Mouse (Mus musculus) embryo, embryonic 11.5 days (tissue): ENCODE measurements around the gene Tbc1d17.

Source experiments
- DNase-seq: peaks from one replicate; pipeline ENCODE4 v3.0.0-alpha.2; 2012; ENCODE audit warnings: low read depth, low spot score

The Tbc1d17 gene

DNA sequence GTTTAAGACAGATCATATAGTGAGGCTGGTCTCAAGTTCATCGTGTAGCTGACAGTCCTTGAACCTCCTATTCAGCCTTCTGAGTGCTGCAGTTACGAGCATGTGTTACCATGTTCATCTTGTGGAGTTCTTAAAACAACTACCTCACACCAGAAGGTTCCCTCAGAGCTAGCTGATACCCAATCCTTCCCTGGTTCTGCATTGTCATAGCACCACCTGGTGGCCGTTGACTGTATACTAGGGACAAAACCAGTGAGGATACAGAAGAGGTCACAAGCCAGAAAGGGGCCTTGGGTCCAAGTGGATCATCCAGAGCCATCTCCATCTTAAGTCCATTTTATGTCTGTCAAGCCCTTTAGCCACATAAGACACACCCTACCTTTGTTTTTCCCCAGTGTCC is 24.0 kb downstream of the Tbc1d17 start:
- DNase-seq = peak; percentile 61

DNA sequence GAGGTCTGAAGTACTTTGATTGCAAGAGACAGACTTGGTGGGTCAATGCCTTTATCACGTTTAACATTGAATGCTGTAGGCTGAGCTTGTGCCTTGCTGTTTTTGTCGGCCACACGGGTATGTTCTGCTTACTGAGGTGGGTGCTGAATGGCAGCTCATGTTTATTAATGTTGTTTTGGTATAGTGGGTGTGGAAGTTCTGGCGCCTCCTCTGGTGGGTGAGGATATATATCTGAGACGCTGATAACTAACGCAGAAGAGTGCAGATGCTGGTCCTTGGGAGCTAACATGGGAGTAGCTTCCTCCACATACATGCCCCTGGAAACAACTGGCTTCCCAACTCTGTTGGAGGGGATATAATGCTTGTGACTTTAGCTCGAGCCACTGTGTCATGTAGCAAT is 25.5 kb downstream of the Tbc1d17 start:
- DNase-seq = no peak

DNA sequence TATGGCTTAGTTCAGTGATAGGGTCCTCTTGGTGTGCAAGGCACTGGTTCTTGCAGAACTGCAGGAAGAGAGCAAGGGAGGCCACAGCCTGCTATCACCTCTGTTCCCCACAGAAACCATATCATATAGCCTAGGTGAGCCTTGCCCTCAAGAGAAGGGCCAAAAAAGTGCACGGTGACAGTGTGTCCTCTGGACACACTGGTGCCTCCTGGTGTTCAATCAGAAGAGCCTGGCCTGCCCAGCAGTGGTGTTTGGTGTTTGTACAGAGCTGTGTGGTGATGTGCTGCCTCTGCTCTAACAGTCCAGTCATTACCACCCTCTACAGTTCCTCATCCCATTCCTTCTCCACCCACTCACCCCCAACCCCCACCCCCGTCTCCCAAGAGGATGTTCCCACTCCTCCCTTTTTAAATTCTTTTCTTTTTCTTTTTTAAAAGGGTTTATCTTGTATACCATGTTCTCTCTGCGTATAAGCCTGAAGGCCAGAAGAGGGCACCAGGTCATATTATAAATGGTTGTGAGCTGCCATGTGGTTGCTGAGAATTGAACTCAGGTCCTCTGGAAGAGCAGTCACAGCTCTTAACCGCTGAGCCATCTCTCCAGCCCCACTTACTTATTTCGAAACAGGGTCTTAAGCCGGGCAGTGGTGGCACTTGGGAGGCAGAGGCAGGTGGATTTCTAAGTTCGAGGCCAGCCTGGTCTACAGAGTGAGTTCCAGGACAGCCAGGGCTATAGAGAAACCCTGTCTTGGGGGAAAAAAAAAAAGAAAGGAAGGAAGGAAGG is 27.0 kb downstream of the Tbc1d17 start:
- DNase-seq = no peak

DNA sequence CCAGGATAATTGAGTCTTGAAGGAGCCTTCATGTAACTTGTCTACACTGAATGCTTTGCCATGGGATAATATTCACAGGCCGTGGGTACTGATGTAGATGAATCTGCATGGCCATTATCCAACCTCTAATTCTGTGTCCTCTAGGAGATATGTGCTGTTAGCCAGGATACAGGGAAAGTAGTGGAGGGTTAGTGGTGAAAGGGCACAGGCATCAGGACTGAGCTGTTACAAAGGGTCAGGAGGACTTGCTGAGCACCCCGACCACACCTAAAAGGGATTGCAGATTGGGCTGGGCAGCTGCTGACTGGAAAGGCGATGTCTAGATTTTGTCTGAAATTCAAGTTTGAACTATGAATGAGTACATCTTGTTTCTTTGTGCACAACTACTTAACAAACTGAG is 28.4 kb downstream of the Tbc1d17 start:
- DNase-seq = no peak

DNA sequence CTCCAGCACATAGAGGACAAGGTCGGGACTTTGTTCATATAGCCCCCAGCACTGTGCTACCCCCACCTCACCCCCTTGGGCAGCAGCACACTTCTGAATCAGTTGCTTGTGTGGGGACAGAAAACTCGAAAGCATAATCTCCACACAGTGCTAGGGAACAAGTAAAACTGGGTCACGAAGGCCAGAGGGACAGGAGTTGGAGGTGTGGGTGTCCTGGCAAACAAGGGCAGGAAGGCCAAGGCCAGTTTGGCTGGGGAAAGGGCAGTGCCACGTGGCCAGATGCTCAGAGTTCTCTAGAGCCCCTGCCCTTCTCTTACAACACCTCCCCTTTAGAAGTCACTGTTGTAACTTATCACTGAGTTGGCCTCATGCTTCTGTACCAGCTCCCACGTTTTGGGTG is 29.0 kb downstream of the Tbc1d17 start:
- no peak for DNase-seq

DNA sequence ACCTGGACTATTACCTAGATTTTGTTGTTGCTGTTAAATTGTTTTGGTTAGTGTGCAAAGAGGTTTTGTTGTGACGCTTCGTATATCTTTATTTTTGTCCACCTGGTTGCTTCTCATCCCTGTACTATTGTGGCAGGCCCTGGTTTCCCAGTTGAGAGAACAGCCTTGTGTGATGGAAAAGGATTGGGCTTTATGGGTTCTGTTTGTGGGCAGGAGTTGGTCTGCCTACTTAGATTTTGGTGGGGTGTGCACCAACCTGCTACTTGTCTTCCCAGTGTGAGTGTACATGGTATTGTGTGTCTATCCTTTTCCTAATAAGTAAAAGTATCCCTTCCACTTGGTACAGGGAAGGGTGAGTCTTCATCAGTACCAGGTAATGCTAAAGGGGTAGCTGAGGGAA is 29.5 kb downstream of the Tbc1d17 start:
- no peak for DNase-seq

DNA sequence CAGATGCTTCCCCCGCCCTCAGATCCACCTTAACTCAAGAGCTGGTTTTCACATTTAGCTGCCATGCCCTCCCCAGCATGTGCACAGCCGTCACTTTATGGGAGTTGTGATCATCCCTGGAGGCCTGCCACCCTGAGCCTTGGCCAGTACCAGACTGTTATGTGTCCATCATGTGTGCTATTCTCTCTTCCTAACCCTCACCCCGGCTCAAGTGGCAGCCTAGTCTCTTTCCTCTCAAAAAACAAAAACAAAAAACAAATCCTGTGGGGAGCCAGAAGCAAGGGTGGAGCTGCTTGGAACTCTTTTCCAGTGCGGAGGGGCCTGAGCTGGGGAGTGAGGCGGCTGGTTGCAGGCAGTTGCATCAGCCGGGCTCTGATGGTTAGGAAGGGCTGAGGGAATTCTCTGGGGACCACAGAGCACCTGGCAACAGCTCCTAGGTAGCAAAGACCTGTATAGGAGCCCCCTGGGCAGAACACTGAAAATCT is 30.1 kb downstream of the Tbc1d17 start:
- no peak for DNase-seq

DNA sequence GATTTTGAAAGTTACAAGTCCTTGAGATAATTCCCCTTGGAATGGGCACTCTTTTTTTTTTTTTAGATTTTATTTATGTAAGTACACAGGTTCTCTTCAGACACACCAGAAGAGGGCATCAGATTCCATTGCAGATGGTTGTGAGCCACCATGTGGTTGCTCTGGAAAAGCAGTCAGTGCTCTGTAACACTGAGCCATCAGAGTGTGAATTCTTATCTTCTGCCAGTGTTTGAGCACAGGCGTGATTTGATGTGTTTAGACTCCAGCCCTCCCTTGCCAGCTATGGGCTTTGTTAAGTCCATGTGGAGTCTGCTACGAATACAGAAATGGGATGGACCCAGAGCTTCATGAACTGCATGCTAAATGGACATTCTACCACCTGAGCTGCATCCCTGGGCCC is 30.7 kb downstream of the Tbc1d17 start:
- DNase-seq = no peak

DNA sequence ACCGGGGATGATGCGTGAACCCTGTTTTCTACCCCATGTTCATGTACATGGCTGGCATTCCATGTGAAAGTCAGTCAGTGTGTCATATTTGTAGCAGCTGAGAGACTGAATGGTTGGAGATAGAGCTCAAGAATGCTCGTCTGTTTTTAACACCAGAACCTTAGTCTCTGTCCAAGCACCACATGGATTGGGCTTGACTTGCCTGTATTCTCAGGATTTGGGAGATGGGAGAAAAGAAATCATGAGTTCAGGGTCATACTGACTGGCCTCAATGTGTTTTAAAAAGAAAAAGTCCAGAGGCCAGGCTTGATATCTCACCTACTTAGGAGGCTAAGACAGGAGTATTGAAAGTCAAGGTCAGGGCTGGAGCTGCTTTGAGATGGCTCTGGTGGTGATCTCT is 31.4 kb downstream of the Tbc1d17 start:
- no peak for DNase-seq

DNA sequence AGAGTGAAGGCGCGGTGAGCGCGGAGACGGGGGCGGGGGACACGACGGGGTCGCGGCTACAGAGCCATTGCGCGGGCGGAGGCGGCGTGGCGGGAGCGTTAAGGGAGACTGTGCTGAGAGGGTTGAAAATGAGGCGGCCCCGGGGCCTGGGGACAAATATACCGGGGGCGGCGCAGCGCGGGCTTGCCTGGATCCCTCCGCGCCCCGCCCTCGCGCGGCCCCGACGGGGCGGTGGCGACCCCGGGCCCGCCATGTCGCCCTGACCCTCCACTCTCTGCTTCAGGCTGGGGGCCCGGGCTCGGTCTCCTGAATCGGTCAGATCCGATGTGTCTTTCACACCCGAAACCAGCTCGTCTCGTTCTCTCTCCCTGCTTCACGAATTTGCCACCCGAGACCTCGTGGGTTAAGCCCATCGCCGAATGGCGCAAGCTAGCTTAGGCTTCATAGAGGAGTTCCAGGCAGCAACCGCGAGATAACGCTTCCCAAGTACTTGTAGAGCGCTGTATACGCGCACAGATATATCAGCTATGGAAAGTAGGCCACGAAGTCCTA is 32.3 kb downstream of the Tbc1d17 start, which contains the start of gene Atf5:
Gene Atf5, minus strand, starts transcription at position 189 of the 552 bp plus-strand sequence.
- peak; percentile 29 for DNase-seq

DNA sequence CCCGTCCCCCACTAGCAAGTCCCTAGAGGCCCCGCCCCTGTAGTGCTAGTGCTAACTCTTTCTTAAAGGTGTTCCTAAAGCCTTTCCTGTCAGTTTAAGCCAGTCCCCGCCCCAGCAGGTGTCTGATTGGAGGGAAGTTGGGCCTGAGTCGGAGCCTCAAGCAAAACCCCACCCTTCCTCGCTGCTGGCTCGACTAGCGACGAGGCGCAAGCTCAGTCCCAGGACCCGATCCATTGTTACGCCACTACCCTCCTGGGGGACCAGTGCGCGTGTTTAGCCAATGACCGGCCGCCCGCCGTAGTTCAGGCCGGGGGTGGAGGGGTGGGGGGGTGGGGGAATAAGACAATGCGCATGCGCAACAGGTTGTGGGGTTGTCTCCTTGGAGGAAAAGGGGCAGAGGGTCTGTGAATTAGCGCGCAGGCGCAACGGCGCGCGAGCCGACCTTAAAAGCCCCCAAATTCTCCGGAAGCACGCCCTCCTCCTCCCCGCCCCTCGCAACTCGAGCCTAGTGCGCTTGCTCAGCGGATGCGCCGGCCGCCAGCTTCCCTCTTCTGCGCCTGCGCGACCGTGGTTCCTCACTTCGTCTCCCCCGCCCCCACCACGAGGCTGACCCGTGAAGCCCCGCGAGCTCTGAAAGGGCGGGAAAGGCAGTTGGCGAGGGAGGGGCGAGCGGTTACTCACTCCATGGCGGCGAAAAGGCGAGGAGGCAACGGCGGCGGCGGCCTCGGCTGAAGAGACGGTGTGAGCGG is 33.0 kb downstream of the Tbc1d17 start, which contains the start of the genes Nup62 and Il4i1:
Gene Nup62, plus strand, starts transcription at position 368 of the 749 bp plus-strand sequence.
Gene Il4i1, plus strand, starts transcription at position 667 of the 749 bp plus-strand sequence.
- peak; percentile 99 for DNase-seq

DNA sequence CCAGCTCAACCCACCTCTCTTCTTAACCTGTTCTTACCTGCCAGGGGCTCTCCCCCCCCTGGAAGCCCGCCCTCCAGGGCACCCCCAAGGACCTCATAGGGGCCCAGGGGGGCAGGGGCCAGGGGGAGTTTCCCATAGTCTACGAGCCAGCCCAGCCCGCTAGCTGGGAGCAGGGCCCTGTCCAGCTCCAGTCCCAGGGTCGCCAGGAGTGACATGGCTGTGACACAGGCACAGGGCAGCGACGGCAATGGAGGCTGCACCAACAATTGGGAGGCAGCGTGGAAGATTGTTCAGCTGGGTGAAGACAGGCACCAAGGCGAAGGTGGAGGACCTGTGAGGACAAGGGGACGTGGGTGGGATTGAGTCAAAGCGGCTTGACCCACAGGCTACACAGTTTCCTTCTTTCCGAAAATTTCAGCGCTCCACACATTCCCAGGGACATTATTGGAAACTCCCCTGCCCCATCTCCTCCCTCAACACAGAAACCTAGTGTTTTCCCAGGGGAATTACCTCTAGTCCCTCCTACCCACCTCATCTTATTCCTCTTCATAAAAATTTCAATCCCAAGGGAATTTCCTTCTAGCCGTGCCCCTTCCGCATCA is 33.8 kb downstream of the Tbc1d17 start:
- no peak for DNase-seq

DNA sequence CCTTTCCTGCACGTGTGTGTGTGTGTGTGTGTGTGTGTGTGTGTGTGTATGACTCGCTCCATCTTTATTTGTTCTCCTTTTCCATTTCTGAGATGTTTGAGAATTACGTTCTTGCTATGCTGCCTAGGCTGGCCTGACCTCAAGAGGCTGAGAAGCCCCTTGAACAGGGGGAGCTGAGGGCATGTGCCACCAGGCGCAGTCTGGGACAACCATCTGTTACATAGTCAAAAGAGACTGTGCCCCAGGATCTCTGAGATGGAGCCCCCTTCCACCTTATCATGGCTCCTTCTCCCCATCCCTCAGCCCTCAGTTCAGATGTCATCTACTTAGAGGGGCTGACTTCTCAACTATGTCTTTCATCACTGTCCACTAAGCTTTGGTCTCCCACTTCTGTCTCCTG is 34.5 kb downstream of the Tbc1d17 start:
- DNase-seq = no peak

DNA sequence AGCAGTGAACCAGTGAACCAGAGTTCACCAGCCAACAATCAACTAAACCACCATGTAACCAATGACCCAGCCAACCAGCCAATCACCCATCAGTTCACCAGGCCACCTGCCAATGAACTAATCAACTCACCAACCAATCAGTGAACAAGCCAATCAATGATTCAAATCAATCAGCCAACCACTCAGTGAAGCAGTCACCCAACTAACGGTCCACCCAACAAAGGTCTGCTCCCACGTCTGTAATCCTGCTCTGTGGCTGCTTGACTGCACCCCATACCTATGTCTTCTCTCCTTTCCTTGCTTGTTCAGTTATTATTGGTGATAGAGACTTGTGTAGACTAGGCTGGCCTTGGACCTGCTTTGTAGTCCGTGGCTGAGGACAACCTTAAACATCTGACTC is 34.9 kb downstream of the Tbc1d17 start:
- no peak for DNase-seq

DNA sequence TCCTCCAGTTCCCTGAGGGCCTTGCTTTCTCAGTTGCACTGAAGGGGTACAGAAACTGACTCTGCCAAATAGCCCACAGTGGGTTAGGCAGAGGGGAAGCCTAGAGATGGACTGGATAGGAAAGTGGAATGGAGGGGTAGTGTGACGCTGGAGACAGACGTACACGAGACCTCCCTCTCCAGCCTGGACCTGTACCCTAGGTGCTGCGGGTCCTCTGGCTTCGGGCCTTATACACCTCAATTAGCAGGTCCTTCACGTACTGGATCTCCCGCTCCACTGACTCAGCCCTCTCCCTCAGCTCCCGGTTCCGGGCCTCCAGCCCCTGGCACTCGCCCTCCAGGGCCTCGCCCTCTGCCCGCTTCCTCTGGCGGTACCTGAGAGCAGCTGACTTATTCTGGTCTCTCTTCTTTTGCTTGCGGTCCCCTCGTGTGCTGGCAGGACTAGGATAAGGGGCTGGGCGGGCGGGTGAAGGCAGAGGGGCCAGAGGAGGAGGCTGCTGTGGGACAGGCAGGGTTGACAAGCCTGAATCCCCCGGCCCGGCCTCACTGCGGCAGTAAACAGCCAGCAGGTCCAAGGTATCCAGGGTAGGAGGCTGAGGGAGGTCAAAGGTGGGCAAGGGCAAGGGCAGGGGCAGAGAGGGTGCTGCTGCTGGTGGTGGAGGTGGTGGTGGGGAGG is 36.1 kb downstream of the Tbc1d17 start:
- no peak for DNase-seq

DNA sequence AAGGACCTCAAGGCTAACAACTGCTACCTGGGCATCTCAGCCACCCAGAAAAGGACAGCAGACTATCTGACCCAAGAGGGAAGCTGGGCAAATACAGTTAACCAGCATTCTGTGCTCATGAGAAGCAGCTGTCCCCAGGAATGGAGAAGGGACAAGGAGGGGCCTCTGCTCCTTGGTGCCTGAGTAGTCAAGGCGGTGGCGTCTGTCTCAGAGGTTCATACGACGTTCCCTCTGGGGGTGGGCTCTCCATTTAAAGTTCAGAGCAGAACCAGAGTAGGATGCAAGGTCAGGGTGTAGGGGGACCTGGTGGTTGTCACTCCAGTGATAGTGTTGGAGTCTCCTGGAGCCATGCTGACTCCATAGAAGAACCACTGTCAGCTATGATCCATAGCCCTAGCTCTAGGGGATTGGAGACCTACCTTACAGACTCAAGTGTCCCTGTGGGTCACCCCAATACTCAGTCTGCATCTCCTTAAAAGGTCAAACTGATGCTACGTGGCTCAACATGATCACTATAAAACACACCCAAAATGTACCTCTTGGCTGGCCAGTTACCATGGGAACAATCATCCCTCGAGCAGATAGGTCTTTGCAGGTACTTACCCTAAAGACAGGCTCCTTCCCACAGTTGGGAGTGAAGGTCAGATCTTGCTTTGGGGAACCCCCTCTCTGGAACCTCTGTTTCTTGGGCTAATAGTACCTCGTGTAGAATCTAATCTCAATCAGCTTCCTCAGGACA is 37.9 kb downstream of the Tbc1d17 start:
- DNase-seq = no peak

DNA sequence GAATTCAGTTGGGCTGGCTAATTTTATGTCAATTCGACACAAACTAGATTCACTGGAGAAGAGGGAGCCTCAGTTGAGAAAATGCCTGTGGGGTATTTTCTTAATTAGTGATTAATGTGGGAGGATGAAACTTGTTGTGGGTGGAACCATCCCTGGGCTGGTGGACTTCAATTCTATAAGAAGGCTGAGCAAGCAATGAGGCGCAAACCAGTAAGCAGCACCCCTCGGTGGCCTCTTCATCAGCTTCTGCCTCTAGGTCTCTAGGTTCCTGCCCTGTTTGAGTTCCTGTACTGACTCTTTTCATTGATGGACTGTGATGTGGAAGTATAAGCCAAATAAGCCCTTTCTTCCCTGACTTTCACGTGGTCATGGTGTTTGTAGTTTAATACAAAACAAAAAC is 38.5 kb downstream of the Tbc1d17 start:
- no peak for DNase-seq

DNA sequence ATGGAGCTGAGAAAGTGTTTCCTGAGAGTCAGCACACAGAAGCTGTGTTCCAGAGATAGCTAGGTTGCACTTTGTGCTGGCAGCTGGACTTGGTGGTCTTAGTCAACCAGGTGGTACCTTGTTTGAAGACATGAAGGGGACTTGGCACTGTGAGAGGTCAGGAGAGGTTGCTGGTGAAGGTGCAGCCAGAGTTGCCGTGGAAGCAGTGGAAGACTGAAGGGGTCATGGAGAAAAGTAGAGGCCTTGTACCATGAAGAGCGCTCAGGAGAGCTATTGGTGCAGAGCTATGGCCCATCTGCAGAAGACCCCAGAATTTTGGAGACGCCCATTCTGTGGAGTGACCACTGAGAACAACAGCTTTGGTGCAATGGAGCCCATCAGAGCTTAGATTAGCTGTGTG is 39.4 kb downstream of the Tbc1d17 start:
- DNase-seq = no peak

DNA sequence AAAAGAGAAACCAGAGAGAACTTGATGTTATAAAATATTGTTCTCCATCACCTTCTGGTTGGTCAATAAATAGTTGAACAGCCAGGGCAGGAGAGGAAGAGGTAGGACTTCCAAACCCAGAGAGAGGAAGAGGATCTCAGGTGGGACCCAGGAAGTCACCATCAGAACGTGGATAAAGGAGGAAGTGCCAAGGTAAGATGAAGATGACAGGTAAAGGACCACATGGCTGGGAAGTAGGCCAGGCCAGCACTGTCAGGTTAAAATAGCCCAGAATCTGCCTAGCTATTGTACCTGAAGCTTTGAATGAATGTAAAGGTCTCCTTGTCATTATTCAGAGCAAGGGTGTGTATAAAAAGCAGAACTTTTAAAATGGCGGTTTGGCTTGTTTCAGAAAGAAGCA is 40.0 kb downstream of the Tbc1d17 start:
- DNase-seq = no peak

DNA sequence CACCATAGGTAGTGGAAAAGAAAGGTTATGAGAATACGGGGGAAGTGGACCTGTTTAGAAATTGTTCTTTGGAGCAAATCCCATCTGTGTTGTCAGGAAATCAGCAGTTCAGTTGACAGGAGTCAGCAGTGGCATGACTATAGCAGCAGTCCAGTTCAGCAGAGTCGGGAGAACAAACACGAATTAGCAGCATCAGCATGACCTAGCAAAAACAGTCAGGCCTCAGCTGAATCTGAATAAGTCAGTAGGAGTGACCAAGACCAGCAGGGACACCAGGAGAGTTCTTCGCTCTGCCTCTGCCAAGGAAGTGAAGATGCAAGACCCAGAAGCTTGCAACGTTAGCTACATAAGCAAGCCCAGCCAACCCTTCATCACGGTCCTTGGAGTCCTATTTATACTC is 56.1 kb downstream of the Tbc1d17 start:
- no peak for DNase-seq

DNA sequence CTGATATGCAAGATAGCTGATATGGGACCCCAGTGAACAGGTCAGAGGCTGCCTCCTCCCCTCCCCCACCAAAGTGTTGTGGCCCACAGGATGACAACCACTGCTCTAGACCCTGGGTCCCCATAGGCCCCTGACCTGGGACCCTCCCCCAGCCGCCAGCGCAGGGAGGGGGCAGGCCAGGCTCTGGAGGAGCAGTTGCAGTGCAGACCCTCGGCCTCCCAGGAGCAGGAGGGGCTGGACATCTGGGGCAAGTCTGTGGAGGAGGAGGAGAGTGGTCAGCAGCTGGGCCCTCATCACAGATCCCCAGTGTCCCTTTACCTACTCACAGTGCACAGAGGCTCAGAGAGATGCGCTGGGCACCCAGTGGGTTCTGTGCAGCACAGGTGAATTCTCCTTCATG is 58.8 kb downstream of the Tbc1d17 start:
- DNase-seq = no peak
